Mouse (Mus musculus): ENCODE data around the gene Mau2.

GRCm38 (mm10) chr8:69967291-69967933 is 75.1 kb downstream of the Mau2 start:
- TF ChIP-seq CTCF (IDR thresholded peaks at IDR 0.05; ENCODE audit: control insufficient read depth, insufficient read depth, low read length): no peak
- TF ChIP-seq POLR2A (IDR thresholded peaks at IDR 0.05; ENCODE audit: borderline replicate concordance, control insufficient read depth, low read depth, low read length): no peak

All from bone marrow, adult 2 months (tissue).